Mouse (Mus musculus) neural tube, embryonic 10.5 days (tissue): ENCODE results near the gene Usp22.
"Not testable (repeated sequence)": the region's sequence is repeated elsewhere in the genome, so short reads cannot be mapped to it uniquely, and the experiment has no call there.

ENCODE experiments used
- DNase-seq: peaks from one replicate; pipeline ENCODE4 v3.0.0-alpha.2; 2017; ENCODE audit warnings: low spot score; ENCODE audit errors: extremely low spot score

Usp22 gene

DNA sequence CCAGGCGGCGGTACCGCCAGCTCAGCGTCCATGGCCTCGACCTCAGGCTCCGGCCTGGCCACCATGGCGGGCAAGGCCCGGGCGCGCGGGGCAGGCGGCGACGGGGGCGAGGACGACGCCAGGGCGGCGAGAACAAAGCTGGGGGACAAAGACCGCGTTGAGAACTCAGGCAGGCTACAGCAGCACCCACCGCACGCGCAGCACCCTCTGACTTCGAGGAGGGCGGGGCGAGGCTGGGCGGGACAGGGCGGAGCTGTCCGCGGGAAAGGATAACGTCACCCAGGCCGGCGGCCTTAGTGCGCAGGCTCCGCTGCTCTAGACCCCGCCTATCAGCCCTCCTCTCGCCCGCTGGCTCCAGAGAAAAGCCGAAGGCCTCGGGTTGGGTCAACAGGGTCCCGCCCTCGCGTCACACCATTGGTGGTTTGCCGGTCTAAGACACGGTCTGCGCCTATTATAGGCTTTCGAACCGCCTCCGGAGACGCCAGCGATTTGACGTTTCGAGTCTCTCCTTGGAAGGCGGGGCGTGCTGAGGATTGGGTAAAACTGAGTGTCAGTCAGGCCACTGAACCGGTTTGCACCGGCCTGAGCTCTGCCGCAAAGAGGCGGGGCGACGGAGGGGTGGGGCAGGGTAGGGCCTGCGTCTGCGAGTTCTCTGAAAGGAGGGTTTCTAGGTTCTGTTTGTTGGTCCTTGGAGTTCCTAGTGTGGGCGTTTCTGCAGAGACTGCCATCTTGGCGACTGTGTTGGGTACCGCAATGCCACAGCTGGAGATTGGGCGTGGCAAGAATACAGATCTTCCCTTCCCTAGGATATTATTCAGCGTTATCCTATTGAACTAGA, at the start of gene Usp22:
Gene Usp22 (minus strand): TSS at position 235 of the 838 bp plus-strand sequence.
- DNase-seq = peak; percentile 98

DNA sequence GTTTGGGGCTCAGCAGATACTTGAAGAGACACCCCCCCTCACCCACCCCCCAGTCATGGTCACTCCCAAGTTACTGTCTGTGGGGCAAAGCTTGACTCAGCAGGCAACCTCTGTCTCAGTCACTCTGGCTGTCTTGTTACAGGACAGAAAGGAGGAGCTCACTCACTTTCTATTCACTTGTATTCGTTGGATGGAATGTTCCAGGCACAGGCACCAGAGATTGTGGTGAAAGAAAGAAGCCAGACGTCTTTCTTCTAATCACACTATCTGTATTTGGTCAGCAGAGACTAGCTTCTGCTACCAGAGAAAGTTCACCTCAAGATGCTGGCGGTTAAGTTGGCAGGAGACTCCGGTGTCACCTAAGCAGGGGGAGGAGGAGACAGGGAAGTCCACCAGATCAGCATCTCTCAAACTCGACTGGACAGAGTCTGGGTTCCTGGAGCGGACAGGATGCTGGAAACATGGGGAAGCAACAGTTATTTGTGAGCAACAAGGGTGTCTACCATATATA, 49.4 kb upstream of the Usp22 start:
- no peak for DNase-seq

DNA sequence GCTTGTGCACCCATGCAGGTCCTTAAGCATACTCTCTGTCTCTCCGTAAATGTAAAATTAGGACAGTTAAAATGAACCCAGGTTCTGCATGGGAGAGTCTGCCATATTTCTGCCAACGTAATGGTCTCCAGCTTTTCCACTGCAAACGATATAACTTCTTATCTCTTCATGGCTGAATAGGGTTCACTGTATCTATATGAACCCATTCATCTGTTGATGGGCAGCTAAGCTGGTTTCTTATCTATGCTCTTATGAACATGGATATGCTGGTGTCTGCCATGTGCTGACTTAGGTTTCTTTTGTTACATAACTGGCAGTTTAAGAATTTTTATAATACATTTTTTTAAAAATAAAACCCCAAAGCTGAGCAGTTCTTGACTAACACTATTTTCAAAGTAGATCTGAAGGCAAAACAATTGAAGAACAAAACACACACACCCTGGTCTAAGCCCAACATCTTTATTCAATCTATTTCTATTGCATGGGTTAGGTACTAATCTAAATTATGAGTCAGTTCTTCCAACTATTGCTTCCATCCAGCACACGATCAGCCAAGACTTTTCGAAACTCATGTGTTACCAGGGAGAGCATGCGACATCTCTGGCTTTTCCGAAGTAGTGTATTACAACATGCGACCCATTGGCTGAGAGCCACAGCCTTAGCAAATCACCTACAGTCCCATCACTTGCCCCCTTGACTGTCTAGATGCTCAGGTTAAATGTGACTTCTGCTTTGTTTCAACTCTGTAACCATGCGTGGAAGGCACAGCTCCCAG, 48.3 kb upstream of the Usp22 start:
- DNase-seq = no peak

DNA sequence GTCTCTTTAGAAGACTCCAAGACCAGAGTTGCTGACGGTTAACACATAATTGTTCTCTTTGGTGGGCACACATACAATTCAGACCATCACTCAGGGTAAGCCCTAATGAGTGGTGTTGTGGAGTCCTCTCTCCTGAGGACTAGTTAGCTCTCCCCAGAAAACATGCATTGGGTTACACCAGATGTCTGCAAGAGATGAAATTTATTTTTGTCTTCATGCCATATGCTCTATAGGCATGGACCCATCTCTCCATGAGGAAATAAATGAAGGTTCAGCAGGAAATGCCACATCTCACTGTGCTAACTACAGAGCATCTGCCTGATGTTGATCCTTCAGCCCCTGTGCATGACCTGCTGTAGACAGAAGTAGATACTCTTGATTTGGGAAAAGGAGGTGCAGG, 47.2 kb upstream of the Usp22 start:
- no peak for DNase-seq

DNA sequence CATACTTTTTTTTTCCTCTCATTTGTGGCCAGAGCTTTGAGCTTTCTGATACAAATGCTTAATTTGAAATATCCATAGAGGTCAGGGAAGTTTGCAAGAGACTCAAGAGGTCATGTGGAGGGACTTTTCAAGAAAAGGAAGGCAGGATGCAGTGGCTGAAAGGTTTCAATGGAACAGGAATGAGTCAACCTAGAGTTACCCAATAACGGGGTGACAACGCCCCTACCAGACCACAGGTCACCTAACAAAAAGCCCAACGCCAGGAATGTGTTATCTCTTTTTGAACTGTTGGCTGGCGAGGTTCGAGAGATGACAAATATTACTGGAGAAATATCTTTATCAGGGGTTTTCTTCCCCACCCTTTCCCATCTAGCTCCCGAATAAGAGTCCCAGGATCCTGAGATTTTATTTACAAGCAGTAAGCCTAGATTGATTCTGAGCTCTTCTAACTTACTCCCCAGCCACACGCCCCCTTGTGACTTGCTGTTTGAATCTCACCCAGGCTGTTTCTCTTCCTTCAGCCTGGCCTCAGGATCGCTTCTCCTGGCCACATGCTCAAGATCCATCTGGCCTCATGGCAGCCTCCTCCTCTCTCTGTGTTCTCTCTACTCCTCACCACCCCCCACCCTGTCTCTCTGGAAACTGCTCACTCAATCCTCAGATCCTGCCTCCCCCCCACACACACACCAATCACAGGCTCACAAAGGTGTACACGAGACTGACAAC, 45.5 kb upstream of the Usp22 start:
- no peak for DNase-seq

DNA sequence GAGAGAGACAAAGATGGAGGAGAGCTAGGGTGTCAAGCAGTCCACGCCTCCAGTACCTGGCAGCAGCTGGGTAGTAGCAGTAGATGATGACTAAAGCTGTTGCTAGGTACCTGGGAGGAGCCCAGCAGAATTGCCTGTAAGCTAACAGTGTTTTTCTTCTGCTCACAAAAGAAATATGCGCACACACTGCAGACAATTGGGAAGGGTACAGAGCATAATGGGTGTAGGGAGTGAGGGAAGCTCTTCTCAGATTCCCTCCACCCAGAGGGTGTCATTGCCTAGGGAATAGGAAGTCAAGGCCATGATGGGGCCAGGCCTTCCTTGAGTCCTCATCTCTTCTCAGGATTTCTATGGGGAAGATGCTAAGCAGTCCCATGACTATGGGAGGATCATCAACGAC, 41.1 kb upstream of the Usp22 start:
- no peak for DNase-seq

DNA sequence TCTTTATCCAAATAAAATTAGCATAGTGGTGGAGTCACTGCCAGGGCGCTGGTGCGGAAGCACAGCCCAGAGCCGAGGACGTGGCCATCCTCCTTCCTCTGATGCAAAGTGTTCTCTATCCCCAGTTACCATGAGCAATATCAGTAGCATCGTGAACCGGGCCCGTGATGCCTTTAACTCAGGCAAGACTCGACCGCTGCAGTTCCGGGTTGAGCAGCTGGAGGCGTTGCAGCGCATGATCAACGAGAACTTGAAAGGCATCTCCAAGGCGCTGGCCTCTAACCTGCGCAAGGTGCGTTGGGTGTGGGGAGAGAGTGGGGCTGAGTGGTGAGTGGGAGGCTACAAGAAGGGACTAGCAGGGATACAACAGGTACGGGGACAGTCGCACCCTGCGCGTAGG, 37.2 kb upstream of the Usp22 start:
- DNase-seq = no peak

DNA sequence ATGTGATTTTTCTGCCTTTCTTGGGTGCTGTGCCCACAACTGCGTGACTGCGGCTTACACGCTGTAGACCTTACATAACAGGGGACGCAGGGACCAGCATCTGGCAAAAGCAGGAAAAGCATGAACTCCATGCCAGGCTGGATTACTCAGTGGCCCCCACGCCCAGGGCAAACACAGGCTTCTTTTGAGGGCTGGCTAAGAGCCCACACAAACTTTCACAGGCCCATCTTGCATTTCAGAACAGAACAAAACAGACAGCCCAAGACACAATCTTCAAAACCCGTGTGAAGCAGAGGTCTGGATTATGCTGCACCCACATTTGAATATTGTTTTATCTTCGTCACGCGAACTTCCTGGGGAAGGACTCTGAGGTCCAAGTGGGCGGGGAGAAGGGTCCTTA, 33.5 kb upstream of the Usp22 start:
- DNase-seq = no peak

DNA sequence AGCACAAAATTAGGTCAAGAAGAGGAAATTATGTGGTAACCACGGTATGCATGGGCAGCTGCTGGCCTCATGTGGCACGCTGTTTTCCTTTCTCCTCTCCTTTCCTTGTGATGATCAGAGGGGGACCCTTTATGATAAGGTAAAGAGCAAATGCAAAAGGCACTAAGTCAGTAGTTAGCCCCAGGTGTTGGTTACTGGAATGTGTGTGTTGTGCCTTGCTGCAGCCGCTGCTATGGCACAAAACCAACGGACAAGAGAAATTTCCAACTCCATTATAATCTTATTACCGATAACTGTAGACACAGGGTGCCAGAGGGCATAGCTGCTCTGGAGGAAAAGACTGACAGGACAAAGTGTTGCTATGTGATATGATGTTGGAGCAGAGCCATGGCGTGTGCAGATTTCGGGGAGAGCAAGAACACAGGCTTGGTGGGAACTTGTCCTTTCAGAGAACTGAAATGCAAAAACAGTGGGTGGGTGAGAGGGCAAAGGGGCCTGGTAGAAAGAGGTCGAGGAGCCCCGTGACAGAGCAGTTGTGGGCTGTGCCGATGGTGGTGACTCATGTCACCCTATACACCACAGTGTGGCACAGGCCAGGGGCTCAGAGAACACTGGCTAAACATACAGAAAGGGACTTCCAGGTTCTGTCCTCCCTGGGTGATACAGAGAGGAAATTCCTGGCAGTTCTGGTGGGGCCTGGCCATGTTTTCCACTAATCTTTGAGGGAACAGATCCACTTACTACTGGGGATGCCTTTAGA, 32.8 kb upstream of the Usp22 start, which contains the start of gene Aldh3a1:
Gene Aldh3a1 (plus strand): TSS at position 51 of the 760 bp plus-strand sequence.
- no peak for DNase-seq

DNA sequence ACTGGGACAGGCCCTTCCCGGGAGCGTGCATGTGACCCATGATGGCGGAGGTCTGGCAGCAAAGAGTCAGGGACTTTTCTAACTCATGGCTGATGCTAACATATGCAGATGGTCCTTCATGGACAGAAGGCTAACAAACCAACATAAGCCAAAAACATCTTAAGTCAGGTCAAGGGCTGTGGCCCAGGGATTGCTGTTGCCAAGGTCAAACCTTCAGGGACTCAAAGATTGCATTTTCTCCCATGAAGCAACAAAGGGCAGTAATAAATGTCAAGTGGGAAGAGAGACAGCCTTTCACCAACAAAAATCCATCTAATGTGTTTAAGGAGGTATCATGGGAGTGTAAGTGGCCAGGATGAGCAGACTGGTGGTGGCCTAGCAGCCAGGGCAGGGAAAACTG, 31.3 kb upstream of the Usp22 start:
- no peak for DNase-seq

DNA sequence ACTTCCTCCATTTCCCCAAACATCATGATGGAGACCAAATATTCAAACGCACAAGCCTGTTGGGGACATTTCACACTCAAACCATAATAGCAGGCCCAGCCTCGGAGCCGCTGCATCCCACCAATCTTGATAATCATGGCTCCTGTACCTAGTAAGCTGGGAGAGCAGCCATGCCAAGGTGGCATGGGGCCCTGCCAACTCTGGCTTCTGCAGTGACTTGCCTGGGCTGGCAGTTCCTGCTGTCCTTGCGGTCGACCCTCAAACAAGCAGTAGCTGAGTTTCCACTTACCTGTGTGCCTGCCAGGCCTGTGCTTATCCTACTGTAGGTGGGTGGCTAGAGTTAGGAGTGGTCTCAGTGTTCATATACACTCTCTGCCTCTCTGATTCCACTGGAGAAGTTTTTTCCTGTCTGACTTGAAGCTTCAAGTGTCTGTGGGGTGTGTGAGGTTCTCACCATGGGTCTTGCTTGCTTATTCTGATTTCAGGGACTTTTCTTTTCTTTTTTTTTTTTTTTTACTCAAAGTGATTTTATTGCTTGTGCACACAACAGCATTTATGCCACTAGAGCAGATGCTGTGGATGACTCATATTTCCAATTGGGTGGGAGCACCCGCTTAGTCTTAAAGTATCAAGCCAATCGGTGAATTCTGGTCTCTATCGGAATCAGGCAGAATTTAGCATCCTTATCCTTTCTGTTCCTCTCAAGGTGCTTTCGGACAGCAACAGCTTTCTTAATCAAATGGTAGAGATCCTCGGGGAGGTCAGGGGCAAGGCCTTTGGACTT, 30.5 kb upstream of the Usp22 start:
- DNase-seq = no peak

DNA sequence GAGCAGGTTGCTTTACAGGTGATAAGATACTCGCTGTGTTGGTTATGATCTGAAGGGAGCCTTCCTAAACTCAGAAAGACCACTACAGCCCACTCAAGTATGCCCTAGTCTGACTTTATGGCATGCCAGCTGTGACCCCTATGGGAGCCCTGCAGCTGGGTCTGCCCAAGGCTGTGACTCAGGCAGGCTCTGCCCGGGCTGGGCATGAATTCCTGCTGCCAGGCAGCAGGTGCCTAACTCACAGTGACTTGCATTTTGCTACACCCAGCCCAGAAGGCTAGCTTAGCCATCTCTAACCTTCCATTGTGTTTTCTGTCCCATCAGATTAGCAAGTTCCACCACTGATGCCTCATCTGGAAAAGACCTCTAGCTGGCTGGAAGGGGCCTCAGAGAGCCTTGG, 28.0 kb upstream of the Usp22 start:
- no peak for DNase-seq

DNA sequence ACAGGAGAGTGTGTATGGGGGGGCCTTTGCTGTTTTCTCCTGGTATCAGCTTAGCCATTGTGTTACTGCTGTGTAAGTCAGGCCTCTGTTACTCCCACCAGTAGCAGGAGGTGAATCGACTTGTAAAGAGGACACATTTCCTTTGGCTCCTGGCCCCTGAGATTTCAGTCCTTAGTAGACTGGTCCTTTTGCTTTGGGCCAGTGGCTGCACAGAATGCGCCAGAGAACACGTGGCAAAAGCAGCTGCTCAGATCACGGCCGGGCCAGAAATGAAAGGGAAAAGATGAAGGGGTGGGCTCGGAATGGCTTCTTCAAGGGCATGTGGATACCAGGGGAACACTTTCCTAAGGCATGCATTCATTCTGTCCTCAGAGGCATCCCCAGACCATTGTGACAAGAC, 27.3 kb upstream of the Usp22 start:
- no peak for DNase-seq

DNA sequence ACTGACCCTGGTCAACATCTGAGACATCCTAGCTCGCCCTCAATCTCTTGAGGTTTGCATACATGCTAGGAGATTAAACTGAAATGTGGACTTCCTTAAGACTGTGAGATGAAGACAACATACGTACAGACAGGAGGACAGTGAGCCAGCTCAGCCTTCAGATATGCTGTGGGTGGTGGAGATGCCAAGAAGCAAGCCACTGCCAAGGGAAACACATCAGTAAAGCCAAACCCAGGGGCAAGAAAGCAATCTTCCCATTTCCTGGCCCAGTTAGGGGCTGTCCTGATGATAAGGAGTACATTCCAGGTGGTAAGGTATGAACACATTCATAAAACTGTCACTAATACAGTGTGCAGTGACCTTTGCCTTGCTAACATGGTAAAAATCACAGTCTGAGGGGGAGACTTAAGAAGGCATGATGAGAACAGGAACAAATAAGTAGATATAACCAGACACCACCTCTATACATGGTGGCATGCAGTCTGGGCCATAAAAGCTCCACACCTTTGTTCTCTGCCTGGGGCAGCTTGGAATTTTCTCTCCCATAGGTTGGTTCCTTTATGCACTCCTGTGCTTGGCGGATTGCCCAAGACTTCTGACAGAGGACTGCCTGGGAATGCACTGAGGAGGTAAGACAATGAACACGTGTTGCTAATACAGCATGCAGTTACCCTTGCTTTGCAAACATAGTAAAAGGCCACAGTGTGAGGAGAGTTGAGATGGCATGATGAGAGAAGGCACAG, 24.9 kb upstream of the Usp22 start:
- DNase-seq = no peak

DNA sequence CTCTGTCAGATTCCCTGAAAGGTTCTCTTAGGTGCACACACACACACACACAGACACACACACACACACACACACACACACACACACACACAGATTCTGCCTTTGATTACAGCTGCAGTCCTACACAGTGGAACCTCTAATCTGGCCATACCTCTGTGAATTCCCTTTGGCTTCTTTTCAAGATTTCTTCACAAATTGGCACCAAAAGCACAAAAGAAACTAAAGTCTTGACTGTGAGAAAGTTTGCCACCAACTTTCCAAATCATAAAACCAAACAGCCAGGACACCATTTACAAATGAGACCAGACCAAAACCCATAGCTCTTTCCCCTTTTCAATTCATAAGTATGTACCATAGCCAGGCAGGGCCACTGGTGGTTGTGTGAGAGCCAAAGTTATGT, 23.1 kb upstream of the Usp22 start:
- no peak for DNase-seq

DNA sequence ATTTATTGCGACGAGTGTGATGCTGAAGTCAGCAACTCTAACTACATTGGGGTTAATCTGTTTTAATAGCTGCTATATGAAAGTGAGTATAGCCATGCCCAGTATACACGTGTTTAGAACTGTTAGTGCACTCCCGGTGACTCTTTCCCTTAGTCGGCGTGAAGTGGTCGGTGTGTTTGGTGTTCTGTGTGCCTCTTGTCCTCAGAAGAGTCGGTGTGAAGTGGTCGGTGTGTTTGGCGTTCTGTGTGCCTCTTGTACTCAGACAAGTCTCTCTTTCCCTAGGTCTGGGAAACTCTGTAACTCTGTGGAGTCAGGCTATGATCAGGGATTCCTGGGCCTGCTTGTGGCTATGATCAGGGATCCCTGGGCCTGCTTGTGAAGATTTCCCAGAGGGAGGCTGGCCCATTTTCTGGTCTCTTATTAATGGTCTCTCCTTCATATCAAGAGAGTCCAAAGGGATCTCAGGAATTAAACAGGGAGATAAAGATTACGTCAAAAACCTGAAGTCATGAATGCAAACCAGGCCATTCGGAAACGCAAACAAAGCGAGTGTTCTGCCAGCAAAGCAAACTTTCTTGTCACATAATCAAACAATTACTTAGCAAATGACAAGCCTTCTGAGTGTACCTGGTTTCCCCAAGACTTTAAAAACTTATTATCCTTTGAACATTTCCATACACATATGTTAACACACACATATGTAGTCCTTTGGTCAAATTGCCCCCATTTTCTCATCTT, 21.9 kb upstream of the Usp22 start:
- no peak for DNase-seq

DNA sequence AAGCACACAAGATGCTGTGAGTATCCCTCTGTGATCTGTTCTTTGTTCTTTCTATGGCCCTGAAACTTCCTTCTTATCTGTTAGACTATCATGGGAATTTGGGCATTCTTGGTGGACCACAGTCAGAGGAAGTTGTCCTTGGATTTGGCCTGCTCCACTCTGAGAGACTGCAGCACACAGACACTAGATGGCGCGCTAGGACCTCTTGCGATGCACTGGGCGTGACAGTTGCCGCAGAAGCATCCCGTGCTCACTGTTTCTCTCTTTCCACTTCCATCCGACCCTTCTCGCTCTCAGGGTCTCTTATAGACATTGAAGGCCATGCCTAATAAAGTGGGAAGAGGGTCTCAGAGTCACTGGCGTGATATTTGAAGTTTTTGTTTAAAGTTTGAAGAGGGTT, 18.5 kb upstream of the Usp22 start:
- peak; percentile 68 for DNase-seq

DNA sequence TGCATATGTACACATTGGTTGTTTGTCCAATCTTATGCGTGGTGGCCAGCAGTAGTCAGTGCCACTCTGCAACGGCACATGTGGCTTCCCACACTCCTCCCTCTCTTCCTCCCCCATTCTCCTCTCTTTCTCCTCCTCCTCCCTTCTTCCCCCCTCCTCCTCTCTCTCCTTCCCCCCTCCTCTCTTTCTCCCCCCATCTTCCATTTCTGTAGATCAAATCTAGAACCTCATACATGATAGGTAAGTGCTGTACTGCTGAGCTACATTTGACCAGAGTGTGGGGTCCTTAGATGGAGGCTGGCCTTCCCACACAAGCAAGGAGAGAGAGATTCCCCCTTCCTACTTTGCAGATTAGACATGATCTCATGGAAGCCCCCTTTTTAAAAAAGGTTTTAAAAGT, 17.9 kb upstream of the Usp22 start:
- no peak for DNase-seq

DNA sequence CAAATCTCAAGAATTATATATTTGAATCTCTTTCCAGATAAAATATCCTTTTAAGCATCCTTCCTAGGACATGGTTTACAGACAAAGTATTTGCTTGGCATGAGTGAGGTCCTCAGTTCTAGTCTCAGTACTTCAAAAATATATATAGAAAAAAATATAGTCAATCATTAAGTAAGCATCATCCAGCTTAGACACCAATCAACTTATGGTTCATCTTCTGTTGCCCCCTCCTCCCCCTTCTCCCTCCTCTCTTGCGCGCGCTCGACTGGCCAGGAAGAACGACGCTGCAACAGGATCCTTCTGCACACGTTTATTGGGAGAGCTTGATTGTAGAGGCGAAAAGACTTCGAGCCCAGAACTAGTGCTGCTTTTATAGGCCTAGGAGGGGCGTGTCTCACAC, 17.3 kb upstream of the Usp22 start:
- DNase-seq = not testable (repeated sequence)
